Mouse (Mus musculus) v-Abl transformed pro-B cells (cell line): ENCODE measurements around the gene Rpl3l.

Experiments used
- in situ Hi-C, 2 experiments: fragments of 400-800 bp; cut with MboI; formaldehyde crosslinking; loops; one replicate each; pipeline ENCODE4 v1.15.1; 2025; ENCODE audit not compliant: unreplicated experiment in 2 of 2

The Rpl3l gene

DNA sequence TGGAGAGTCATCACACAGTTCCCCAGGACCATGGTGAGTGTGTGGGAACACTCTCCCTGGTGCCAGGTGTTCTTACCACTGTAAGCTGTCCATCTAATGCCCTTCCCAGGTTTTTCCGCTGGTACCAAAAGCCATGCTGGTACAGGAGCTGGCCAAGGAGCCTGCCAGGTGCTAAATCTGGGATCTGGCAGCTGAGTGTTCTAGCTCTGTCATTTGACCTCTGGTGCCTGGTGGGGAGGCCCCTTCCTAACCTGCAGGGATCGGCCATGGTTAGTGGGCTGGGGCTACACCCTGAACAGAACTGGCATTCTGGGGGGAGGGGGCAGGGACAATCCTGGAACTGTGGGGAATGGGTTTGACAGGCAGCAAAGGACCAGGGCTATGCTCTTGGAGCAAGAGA lies at the start of gene Rpl3l:
Rpl3l (plus strand) TSS at position 203 of the 400 bp plus-strand sequence.
- in situ Hi-C loops, result no loop called here

- in situ Hi-C loops, result no loop called here
Observed at GRCm38 (mm10) chr17:24686514-24686913, 41.1 kb upstream of the Rpl3l start.

GRCm38 (mm10) chr17:24687146-24687595 lies 40.4 kb upstream of the Rpl3l start:
- in situ Hi-C loops, result no loop called here

DNA sequence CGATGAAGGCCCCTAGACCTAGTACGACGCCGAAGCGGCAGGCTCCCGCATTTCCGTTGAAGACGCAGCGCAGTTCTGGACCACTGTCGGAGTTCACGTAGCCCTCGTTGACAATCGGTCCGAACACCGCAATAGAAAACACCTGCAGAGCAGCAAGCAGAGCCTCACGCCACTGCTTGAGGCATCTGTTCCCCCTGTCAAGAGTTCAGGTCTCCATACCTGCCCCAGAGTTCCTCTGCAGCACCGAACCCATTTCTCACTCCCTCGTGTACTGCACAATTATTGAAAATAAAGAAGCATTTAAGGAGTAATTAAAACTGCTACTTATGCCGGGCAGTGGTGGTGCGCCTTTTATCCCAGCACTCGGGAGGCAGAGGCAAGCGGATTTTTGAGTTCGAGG lies 40.0 kb upstream of the Rpl3l start:
- in situ Hi-C loops, result no loop called here

DNA sequence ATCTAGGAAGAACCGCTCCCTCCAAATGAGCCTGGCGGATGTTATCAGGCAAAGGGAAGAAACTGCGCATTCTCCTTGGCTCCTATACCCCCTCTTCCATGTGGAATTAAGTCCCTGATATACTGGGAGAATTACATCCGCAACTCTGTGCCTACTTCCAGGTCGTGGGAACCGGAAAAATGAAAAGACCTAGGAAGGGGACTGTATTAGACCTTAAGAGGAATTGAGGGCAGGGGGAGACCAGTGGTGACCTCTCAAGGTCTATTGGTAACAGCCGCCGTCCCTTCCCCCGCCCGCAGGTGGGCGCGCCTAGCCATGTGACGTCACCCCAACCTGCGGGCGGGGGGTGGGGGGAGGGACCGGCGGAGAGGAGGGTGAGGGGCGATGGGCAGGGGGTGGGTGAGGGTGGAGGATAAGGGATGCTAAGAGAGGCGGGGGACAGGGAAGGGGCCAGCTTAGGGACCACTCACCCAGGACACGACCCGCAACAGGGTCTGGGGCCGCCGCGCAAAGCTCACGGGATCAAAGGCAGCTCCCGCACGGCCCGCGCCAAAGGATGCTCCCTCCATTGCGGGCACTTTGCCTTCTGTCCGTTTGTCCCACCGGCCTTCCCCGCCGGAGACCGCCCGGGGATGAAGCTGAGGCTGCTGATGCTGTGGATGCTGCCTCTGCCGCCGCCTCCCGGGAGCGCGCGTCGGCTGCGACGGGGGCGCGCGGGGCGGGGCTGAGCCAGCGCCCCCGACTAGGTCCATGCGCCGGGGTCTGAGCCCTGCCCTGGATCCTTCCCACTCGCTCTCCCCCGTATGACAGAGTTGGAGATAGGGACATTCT lies 38.2 kb upstream of the Rpl3l start, which contains the start of gene Syngr3:
Syngr3 (minus strand) TSS at position 705 of the 831 bp plus-strand sequence.
- in situ Hi-C loops, result no loop called here

- in situ Hi-C loops, result no loop called here
Observed at GRCm38 (mm10) chr17:24692385-24692784, 35.2 kb upstream of the Rpl3l start.

DNA sequence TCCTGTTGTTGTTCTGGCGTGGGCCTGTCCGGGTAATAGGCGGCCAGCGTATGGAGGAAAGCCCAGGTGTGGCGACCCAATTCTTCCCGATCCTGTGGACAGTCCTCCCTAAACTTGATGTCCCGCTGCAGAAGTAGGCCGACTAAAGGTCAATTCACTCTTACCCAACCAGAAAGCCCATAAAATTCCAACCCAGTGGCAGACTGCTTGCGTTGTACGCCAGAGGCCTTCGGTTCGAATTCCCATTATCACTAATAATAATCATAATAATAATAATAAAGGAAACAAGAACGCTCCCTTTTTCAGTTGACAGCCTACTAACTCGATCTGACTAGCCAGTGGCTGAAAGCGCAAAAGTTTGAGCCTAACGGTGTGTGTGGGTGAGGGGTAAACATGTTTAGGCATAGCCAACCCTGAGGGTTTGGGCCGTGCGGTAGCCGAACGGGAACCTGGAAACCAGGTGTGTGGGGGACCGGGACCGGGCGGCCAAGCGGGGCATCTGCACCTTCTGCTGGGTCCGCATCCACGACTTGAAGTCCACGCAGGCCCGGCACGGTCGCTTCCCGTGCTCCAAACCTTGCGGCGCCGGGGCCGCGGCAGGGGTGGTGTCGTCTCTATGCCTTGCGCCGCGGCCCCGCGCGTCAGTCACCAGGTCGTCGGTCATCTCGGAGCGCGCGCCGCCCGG lies 32.2 kb upstream of the Rpl3l start:
- in situ Hi-C loops, result no loop called here

GRCm38 (mm10) chr17:24696011-24696697 lies 31.5 kb upstream of the Rpl3l start, which contains the start of the genes Gfer and Noxo1:
Gene Gfer, minus strand, starts transcription at chr17:24696156.
Gene Noxo1, plus strand, starts transcription at chr17:24696234.
- in situ Hi-C loops, result no loop called here

DNA sequence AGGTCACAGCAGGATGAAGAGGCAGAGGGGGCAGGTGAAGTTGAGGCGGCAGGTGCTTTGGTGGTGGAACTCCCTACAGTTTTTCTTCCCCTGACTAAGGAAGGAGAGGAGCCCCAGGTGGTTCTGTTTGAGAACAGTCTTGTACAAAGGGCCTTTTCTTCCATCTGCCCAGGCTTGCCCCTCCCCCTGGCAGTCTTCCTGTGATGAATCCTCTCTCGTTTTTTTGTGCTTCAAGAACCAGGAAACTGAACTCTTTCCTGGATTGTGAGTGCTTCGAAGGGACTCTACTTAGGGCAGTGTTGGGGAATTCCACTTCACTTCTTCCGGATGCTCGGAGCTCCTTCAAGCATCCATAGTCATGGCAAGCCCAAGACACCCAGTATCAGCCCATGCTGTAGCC lies 29.6 kb upstream of the Rpl3l start:
- in situ Hi-C loops, result no loop called here

GRCm38 (mm10) chr17:24698715-24699114 lies 28.9 kb upstream of the Rpl3l start:
- in situ Hi-C loops, result no loop called here

GRCm38 (mm10) chr17:24699473-24699872 lies 28.1 kb upstream of the Rpl3l start:
- in situ Hi-C loops, result no loop called here

DNA sequence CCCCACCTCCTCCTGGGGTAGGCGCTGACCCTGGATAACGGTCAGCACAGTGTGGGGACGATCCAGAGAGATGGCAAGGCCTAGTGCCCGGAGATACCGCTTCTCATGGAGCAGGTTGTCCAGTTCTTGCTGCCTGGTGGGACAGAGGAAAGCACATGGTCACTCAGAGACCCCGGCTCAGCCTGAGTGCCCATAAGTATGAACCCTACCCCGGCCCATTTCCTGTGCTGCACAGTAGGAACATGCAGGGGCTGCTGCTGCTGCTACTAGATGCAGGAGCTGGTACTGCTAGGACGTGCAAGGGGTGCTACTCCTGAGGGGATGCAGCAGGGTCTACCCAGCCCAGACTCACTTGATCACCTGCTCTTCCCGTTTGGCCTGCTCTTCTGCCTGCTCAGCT lies 26.4 kb upstream of the Rpl3l start:
- in situ Hi-C loops, result no loop called here

DNA sequence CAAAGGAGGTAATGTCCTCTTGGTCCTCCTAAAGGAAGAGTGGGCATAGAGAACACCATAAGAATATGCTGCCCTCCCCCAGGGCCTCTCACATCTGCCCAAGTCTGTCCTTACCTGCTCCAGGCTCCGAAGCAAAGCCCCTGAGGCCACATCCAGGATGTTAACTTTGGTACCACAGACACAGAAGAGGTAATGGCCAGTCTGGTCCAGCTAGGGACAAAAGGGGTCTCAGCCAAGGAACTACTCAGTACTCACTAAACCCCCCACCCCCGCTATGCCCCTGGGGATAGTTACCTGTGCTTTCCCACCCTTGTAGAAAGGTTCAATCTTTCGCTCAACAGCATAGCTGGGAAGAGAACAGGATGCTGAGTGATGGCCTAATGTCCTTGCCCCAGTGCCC lies 21.8 kb upstream of the Rpl3l start:
- in situ Hi-C loops, result no loop called here

GRCm38 (mm10) chr17:24706982-24707800 lies 20.4 kb upstream of the Rpl3l start, which contains the start of gene Tbl3:
Gene Tbl3, minus strand, starts transcription at chr17:24707660.
- in situ Hi-C loops, result no loop called here

DNA sequence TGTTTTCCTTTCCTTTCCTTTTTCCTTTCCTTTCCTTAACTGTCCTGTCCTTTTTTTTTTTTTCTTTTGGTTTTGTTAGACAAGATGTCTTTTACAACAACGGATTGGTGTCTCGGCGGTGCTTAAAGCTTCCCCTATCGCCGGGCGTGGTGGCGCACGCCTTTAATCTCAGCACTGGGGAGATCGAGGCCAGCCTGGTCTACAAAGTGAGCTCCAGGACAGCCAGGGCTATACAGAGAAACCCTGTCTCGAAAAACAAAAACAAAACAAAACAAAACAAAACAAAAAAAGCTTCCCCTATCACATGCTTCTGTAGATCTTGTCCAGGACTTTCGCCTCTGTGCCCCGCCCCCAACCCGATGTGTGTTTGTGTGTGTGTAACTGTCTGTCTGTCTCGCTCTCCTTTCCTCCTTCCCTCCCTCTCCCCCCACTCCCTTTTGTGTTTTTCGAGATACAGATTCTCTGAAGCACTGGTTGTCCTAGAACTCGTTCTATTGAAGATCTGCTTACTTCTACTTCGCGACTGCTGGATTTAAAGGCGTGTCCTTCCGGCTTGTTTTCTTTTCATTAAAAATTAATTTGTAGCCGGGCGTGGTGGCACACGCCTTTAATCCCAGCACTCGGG lies 19.7 kb upstream of the Rpl3l start:
- in situ Hi-C loops, result no loop called here

- in situ Hi-C loops, result no loop called here
Observed at GRCm38 (mm10) chr17:24708646-24709045, 19.0 kb upstream of the Rpl3l start.

- in situ Hi-C loops, result no loop called here
Observed at GRCm38 (mm10) chr17:24715556-24715955, 12.1 kb upstream of the Rpl3l start.

DNA sequence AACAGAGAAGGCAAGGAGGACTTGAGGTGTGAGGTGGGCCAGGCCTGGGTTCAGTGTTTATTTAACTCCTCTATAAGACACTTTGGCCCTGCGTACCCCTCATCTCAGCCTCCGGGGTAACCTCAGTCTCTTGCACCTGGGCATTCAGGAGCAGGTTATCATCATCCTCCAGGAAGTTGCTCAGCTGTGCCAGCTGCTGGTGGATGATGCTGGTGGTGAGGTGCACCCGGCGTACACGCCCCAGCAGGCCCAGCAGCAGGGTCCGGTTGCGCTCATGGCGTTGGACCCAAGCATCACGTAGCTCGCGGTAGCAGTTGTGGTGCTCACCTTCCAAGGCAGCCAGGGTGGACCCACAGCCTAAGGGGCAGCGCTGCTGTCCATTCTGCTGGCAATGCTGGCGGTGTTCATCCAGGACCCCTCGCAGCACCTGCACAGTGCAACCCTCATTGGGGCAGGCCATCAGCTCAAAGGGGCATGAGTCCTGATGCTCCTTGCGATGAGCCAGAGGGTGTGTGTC lies 11.4 kb upstream of the Rpl3l start:
- in situ Hi-C loops, result no loop called here

DNA sequence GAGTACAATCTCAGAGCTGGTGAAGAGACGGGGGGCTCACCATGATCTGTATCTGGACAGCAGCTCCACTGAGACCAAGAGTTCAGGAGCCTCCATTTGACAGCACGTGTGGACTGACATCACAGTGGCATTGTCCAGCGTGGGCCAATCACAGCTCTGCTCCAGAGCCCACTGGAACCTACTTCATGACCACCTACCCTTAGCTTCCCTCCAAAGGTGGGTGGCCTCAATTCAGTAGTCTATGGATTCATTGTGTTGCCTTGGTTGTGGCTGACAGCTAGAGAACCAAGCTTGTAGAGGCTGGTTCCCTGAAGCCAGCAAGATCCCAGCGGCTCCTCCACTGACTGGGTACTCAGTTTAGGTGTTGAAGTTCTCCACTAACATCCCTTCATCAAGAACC lies 9.7 kb upstream of the Rpl3l start, which contains the start of the genes Rnf151 and Rps2:
Rnf151 (minus strand) TSS at position 121 of the 400 bp plus-strand sequence.
Rps2 (plus strand) TSS at position 174 of the 400 bp plus-strand sequence.
- in situ Hi-C loops, result no loop called here
